In the genomic region with DNA sequence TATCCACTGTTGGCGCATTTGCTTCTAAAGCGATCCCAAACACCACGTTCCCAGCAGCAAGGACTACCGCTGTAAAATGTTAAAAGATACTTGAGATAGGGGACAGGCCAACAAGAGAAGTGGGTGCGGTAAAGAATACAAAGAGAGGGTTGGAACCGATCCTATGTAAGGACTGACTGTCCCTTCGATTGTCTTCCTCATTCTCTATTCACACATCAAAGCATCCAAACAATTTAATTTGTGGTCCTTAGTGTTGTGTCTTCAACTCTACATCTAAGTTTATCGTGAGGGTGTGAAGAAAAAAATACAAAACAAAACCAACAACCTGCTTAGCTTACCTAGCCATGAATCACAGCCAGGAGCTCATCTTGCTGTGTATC, we compare ENCODE assay signal across 8 mouse cellular contexts. TPM values are rescaled to one million over a fixed set of nuclear protein-coding genes. Genes with fewer than 3 reads are reported as not detected.
DNase-seq lines count a peak whose midpoint lies in the region; ATAC-seq lines count a peak whose summit lies in the region.

No protein-coding gene starts in this region.

- H3K27ac ChIP-seq in kidney, embryonic 14.5 days (ENCODE audit: low read depth, low read length) = no peak overlapping the region
- H3K27ac ChIP-seq in brown adipose tissue, adult 24 weeks (replicated peaks; ENCODE audit: low read depth, low read length) = no peak overlapping the region
- H3K27ac ChIP-seq in hindbrain, embryonic 14.5 days = peak overlapping the region; percentile 90
- H3K27ac ChIP-seq in midbrain, embryonic 14.5 days (replicated peaks; ENCODE audit: low read depth, low read length) = peak overlapping the region; percentile 90

- H3K9ac ChIP-seq in kidney, embryonic 14.5 days (ENCODE audit: low read depth, low read length) = peak overlapping the region; percentile 76; the same call in 1 of the 2 replicates
- H3K9ac ChIP-seq in hindbrain, embryonic 14.5 days = peak overlapping the region; percentile 99
- H3K9ac ChIP-seq in midbrain, embryonic 14.5 days (replicated peaks; ENCODE audit: low read length) = peak overlapping the region; percentile 99

- peaks cover 3% of the 10 kb centered on the region; the same call in 1 of the 2 replicates for H3K27me3 ChIP-seq in kidney, embryonic 14.5 days (ENCODE audit: control insufficient read depth, insufficient read depth, low read length)
- H3K27me3 ChIP-seq in hindbrain, embryonic 14.5 days (ENCODE audit: control insufficient read depth, insufficient read depth, low read length) = no peaks in the 10 kb centered on the region
- no peaks in the 10 kb centered on the region for H3K27me3 ChIP-seq in midbrain, embryonic 14.5 days (ENCODE audit: control insufficient read depth, insufficient read depth, low read length)

- intact Hi-C loops in left cerebral cortex, postnatal 36 days (cut with DNase I) = no loop called here

- WGBS in kidney, embryonic 14.5 days = 11% methylated on average over 8 of the region's 8 CpGs
- 9% methylated on average over 8 of the region's 8 CpGs for WGBS in hindbrain, embryonic 14.5 days
- WGBS in midbrain, embryonic 14.5 days = 14% methylated on average over 8 of the region's 8 CpGs

- H3K4me2 ChIP-seq in kidney, embryonic 14.5 days (replicated peaks; ENCODE audit: low read depth, low read length) = peak overlapping the region; percentile 59
- peak overlapping the region; percentile 65 for H3K4me2 ChIP-seq in hindbrain, embryonic 14.5 days (replicated peaks)
- peak overlapping the region; percentile 59 for H3K4me2 ChIP-seq in midbrain, embryonic 14.5 days (ENCODE audit: low read length)

- no peaks in the 10 kb centered on the region for H3K9me3 ChIP-seq in kidney, embryonic 14.5 days (ENCODE audit: control insufficient read depth, low read length)
- H3K9me3 ChIP-seq in hindbrain, embryonic 14.5 days (ENCODE audit: control insufficient read depth, low read length) = no peaks in the 10 kb centered on the region
- no peaks in the 10 kb centered on the region for H3K9me3 ChIP-seq in midbrain, embryonic 14.5 days (ENCODE audit: control insufficient read depth, low read length)

- no peak for DNase-seq in kidney, adult 8-10 months
- DNase-seq in hindbrain, embryonic 14.5 days (ENCODE audit: low spot score) = no peak
- peak; percentile 37 for DNase-seq in midbrain, embryonic 14.5 days
- no peak for DNase-seq in urinary bladder, adult 18-20 months (ENCODE audit: low spot score in 2 of 2)
- DNase-seq in left cerebral cortex, postnatal 36 days (ENCODE audit: low spot score in 2 of 2) = no peak
- DNase-seq in layer of hippocampus, adult 8-10 months (ENCODE audit: low spot score in 2 of 2) = no peak

- peaks cover 8% of the 10 kb centered on the region; the same call in 1 of the 2 replicates for H3K4me1 ChIP-seq in kidney, embryonic 14.5 days (ENCODE audit: control insufficient read depth, insufficient read depth, low read length)
- peaks cover 2% of the 10 kb centered on the region; the same call in 1 of the 2 replicates for H3K4me1 ChIP-seq in brown adipose tissue, adult 24 weeks (ENCODE audit: control insufficient read depth, insufficient read depth, insufficient read length, low read length)
- peaks cover 37% of the 10 kb centered on the region for H3K4me1 ChIP-seq in hindbrain, embryonic 14.5 days (replicated peaks; ENCODE audit: control insufficient read depth, insufficient read depth, low read length)
- peaks cover 39% of the 10 kb centered on the region for H3K4me1 ChIP-seq in midbrain, embryonic 14.5 days (ENCODE audit: control insufficient read depth, insufficient read depth, low read length)

- ATAC-seq in kidney, embryonic 14.5 days (ENCODE audit: low FRiP score, low TSS enrichment) = no peak
- ATAC-seq in hindbrain, embryonic 14.5 days (ENCODE audit: low FRiP score) = no peak
- no peak for ATAC-seq in midbrain, embryonic 14.5 days (ENCODE audit: low FRiP score, low TSS enrichment)

- H3K4me3 ChIP-seq in kidney, embryonic 14.5 days (ENCODE audit: low read length) = peak overlapping the region; percentile 66
- peak overlapping the region; percentile 92 for H3K4me3 ChIP-seq in brown adipose tissue, adult 24 weeks (ENCODE audit: insufficient read depth, low read depth, low read length)
- H3K4me3 ChIP-seq in hindbrain, embryonic 14.5 days (replicated peaks; ENCODE audit: low read length) = peak overlapping the region; percentile 87
- peak overlapping the region; percentile 99 for H3K4me3 ChIP-seq in midbrain, embryonic 14.5 days (replicated peaks; ENCODE audit: low read depth, low read length)

- H3K36me3 ChIP-seq in kidney, embryonic 14.5 days (ENCODE audit: control insufficient read depth, insufficient read depth, low read length) = no peaks in the 10 kb centered on the region
- no peaks in the 10 kb centered on the region; the same call in 1 of the 2 replicates for H3K36me3 ChIP-seq in hindbrain, embryonic 14.5 days (replicated peaks; ENCODE audit: control insufficient read depth, insufficient read depth)
- H3K36me3 ChIP-seq in midbrain, embryonic 14.5 days (ENCODE audit: control insufficient read depth, insufficient read depth, low read length) = peaks cover 5% of the 10 kb centered on the region

RNA-seq across cellular contexts. Expression of a gene that starts 0.9 kb away (rescaled TPM):
- polyA plus RNA-seq in kidney, embryonic 14.5 days (2014; fragmentation: Nextera tagmentation; extraction: Ambion mirVana) = 81.7 and 83.1 TPM in 2 replicates
- polyA plus RNA-seq in brown adipose tissue, adult 24 weeks (2012; ENCODE audit: insufficient read depth, insufficient read length, missing spikeins) = 14.9 and 20.1 TPM in 2 replicates
- 213 and 224 TPM in 2 replicates for polyA plus RNA-seq in hindbrain, embryonic 14.5 days (2014; fragmentation: Nextera tagmentation; extraction: Ambion mirVana)
- 246 and 254 TPM in 2 replicates for polyA plus RNA-seq in midbrain, embryonic 14.5 days (2014; fragmentation: Nextera tagmentation; extraction: Ambion mirVana)
- 10 to 100 TPM; 49.9 to 51.8 TPM for total RNA-seq in left cerebral cortex, postnatal 36 days (2021)
- 10 to 100 TPM; 48.3 to 51.1 (median 49.1) TPM for total RNA-seq in layer of hippocampus, adult 8-10 months (2022)

RNA-seq across cellular contexts. Expression of a gene that starts 46.0 kb away (rescaled TPM):
- 87.7 and 103 TPM in 2 replicates for polyA plus RNA-seq in kidney, embryonic 14.5 days (2014; fragmentation: Nextera tagmentation; extraction: Ambion mirVana)
- polyA plus RNA-seq in brown adipose tissue, adult 24 weeks (2012; ENCODE audit: insufficient read depth, insufficient read length, missing spikeins) = 44.8 and 63.6 TPM in 2 replicates
- polyA plus RNA-seq in hindbrain, embryonic 14.5 days (2014; fragmentation: Nextera tagmentation; extraction: Ambion mirVana) = 45.0 and 45.4 TPM in 2 replicates
- polyA plus RNA-seq in midbrain, embryonic 14.5 days (2014; fragmentation: Nextera tagmentation; extraction: Ambion mirVana) = 38.5 and 50.1 TPM in 2 replicates
- 10 to 100 TPM; 31.4 to 32.9 TPM for total RNA-seq in left cerebral cortex, postnatal 36 days (2021)
- 10 to 100 TPM; 40.2 to 54.4 (median 44.8) TPM for total RNA-seq in layer of hippocampus, adult 8-10 months (2022)

Comparison
In these comparisons a context has a peak if more than half of its experiments do, and no peak if none do; other contexts are left out.
1. H3K27ac ChIP-seq: peak in hindbrain, embryonic 14.5 days (single experiment) and midbrain, embryonic 14.5 days (single experiment); none in kidney, embryonic 14.5 days (single experiment) and brown adipose tissue, adult 24 weeks (single experiment).
2. Peak in every context shown above with its lines, with median percentiles within 50 percentile points of each other: H3K4me2 ChIP-seq, H3K4me3 ChIP-seq and H3K9ac ChIP-seq.